7 mouse cellular contexts compared by ENCODE assay signal in genomic region chr12:100724182-100724581, GRCm38 (mm10). TPM values are rescaled to one million over a fixed set of nuclear protein-coding genes. Genes with fewer than 3 reads are reported as not detected.
DNase-seq lines count a peak whose midpoint lies in the region; ATAC-seq and TF ChIP-seq lines count a peak whose summit lies in the region.

No protein-coding gene starts in this region.

- no peak for ATAC-seq in limb, embryonic 15.5 days (ENCODE audit: insufficient number of reproducible peaks, low FRiP score, low TSS enrichment, low read depth)

- H3K9ac ChIP-seq in limb, embryonic 15.5 days: peak overlapping the region; percentile 77

- H3K27me3 ChIP-seq in testis, adult 2 months (ENCODE audit: control insufficient read depth, insufficient read depth, low read length): no peaks in the 10 kb centered on the region
- H3K27me3 ChIP-seq in limb, embryonic 15.5 days: no peaks in the 10 kb centered on the region; the same call in 1 of the 2 replicates

- H3K4me2 ChIP-seq in limb, embryonic 15.5 days: peak overlapping the region; percentile 80

- DNase-seq in testis, postnatal 14 days (ENCODE audit: low spot score): no peak
- DNase-seq in right cerebral cortex, postnatal 36 days (ENCODE audit: low spot score in 2 of 2): no peak
- DNase-seq in left cerebral cortex, postnatal 25 days (ENCODE audit: low spot score in 2 of 2): no peak

- peak overlapping the region; percentile 5 for H3K27ac ChIP-seq in testis, adult 2 months (ENCODE audit: control insufficient read depth, insufficient read depth, low read depth, low read length)
- no peak overlapping the region for H3K27ac ChIP-seq in embryonic fibroblast, embryonic 13.5 days (ENCODE audit: insufficient read depth, low read length)
- peak overlapping the region; percentile 97 for H3K27ac ChIP-seq in limb, embryonic 15.5 days
- no peak overlapping the region for H3K27ac ChIP-seq in olfactory bulb, adult 2 months (ENCODE audit: insufficient read depth, low read depth, low read length)

- H3K9me3 ChIP-seq in limb, embryonic 15.5 days: no peaks in the 10 kb centered on the region

- TF ChIP-seq POLR2A in testis, adult 2 months (IDR thresholded peaks at IDR 0.05; ENCODE audit: control insufficient read depth, low read depth, low read length): no peak
- no peak for TF ChIP-seq POLR2A in embryonic fibroblast, embryonic 13.5 days (IDR thresholded peaks at IDR 0.05; ENCODE audit: low read depth, low read length)
- TF ChIP-seq POLR2A in olfactory bulb, adult 2 months (IDR thresholded peaks at IDR 0.05; ENCODE audit: insufficient read depth, low read depth, low read length): no peak

- H3K36me3 ChIP-seq in testis, adult 2 months (ENCODE audit: control insufficient read depth, insufficient read depth, low read length): no peaks in the 10 kb centered on the region
- no peaks in the 10 kb centered on the region for H3K36me3 ChIP-seq in limb, embryonic 15.5 days

- intact Hi-C loops in left cerebral cortex, postnatal 25 days (cut with DNase I): loop anchor here (2.0 to 5.0 kb wide), 2 partner anchors 87 to 117 kb away; no protein-coding TSS in a partner anchor

- peaks cover 3% of the 10 kb centered on the region; the same call in 1 of the 2 replicates for H3K4me1 ChIP-seq in testis, adult 2 months (ENCODE audit: control insufficient read depth, insufficient read depth, low read length)
- peaks cover 4% of the 10 kb centered on the region for H3K4me1 ChIP-seq in embryonic fibroblast, embryonic 13.5 days (ENCODE audit: control insufficient read depth, insufficient read depth, low read length)
- H3K4me1 ChIP-seq in limb, embryonic 15.5 days: peaks cover 7% of the 10 kb centered on the region; the same call in 1 of the 2 replicates
- H3K4me1 ChIP-seq in olfactory bulb, adult 2 months (ENCODE audit: control insufficient read depth, insufficient read depth, low read length): no peaks in the 10 kb centered on the region

- peak overlapping the region; percentile 98 for H3K4me3 ChIP-seq in testis, adult 2 months (ENCODE audit: control insufficient read depth, low read depth, low read length)
- peak overlapping the region; percentile 47 for H3K4me3 ChIP-seq in embryonic fibroblast, embryonic 13.5 days (ENCODE audit: insufficient read depth, low read length)
- H3K4me3 ChIP-seq in limb, embryonic 15.5 days: peak overlapping the region; percentile 90
- peak overlapping the region; percentile 69 for H3K4me3 ChIP-seq in olfactory bulb, adult 2 months (ENCODE audit: insufficient read depth, low read depth, low read length)

- TF ChIP-seq CTCF in testis, adult 2 months (IDR thresholded peaks at IDR 0.05; ENCODE audit: control insufficient read depth, insufficient read depth, insufficient replicate concordance, low read depth, low read length): no peak
- no peak for TF ChIP-seq CTCF in embryonic fibroblast, embryonic 13.5 days (IDR thresholded peaks at IDR 0.05; ENCODE audit: borderline replicate concordance, insufficient read depth, low read length)
- no peak for TF ChIP-seq CTCF in olfactory bulb, adult 2 months (IDR thresholded peaks at IDR 0.05; ENCODE audit: insufficient read depth, low read depth, low read length)

- WGBS in limb, embryonic 15.5 days: under 1% methylated on average over 8 of the region's 8 CpGs
- WGBS in olfactory bulb, adult 2 months: under 1% methylated on average over 8 of the region's 8 CpGs

RNA-seq across cellular contexts. Expression of gene Rps6ka5, which starts 2.6 kb away (rescaled TPM):
- 3.3 and 4.1 TPM in 2 replicates for polyA plus RNA-seq in testis, adult 2 months (2012; rRNA removed)
- polyA plus RNA-seq in embryonic fibroblast, embryonic 13.5 days (2011; ENCODE audit: insufficient read length, low read depth, missing spikeins): 3.2 and 4.7 TPM in 2 replicates
- 4.2 and 4.8 TPM in 2 replicates for polyA plus RNA-seq in limb, embryonic 15.5 days (2015; fragmentation: Nextera tagmentation; extraction: Ambion mirVana)
- polyA plus RNA-seq in olfactory bulb, adult 2 months (2012; ENCODE audit: insufficient read depth, insufficient read length, low replicate concordance, missing spikeins): not detected in 2 replicates
- total RNA-seq in left cerebral cortex, postnatal 25 days (2021): 10 to 100 TPM; 17.1 to 23.2 TPM

RNA-seq across cellular contexts. Expression of gene Dglucy, which starts 54.7 kb away (rescaled TPM):
- polyA plus RNA-seq in testis, adult 2 months (2012; rRNA removed): 1.0 and 1.1 TPM in 2 replicates
- 21.9 and 38.2 TPM in 2 replicates for polyA plus RNA-seq in embryonic fibroblast, embryonic 13.5 days (2011; ENCODE audit: insufficient read length, low read depth, missing spikeins)
- polyA plus RNA-seq in limb, embryonic 15.5 days (2015; fragmentation: Nextera tagmentation; extraction: Ambion mirVana): 2.6 and 3.1 TPM in 2 replicates
- polyA plus RNA-seq in olfactory bulb, adult 2 months (2012; ENCODE audit: insufficient read depth, insufficient read length, low replicate concordance, missing spikeins): not detected in 2 replicates
- total RNA-seq in left cerebral cortex, postnatal 25 days (2021): 10 to 100 TPM in 1 of 2 experiments, 1 to 10 TPM in 1; 9.6 to 10.3 TPM

Comparison
In these comparisons a context has a peak if more than half of its experiments do, and no peak if none do; other contexts are left out.
1. H3K27ac ChIP-seq: peak in testis, adult 2 months (single experiment) and limb, embryonic 15.5 days (single experiment); none in embryonic fibroblast, embryonic 13.5 days (single experiment) and olfactory bulb, adult 2 months (single experiment).
2. H3K4me3 ChIP-seq: peak in every context shown above with its lines; median percentile 98 in testis, adult 2 months; 90 in limb, embryonic 15.5 days; 69 in olfactory bulb, adult 2 months; 47 in embryonic fibroblast, embryonic 13.5 days.